Mouse (Mus musculus): ENCODE results near the gene Extl1.
"Not testable (repeated sequence)": the region's sequence is repeated elsewhere in the genome, so short reads cannot be mapped to it uniquely, and the experiment has no call there.

Extl1 gene

GRCm38 (mm10) chr4:134349829-134350228 is 33.8 kb downstream of the Extl1 start:
- DNase-seq, result no peak

- no peak for DNase-seq
Observed at GRCm38 (mm10) chr4:134348545-134348944, 35.1 kb downstream of the Extl1 start.

GRCm38 (mm10) chr4:134348078-134348477 is 35.6 kb downstream of the Extl1 start:
- DNase-seq, result no peak

GRCm38 (mm10) chr4:134345802-134346201 is 37.8 kb downstream of the Extl1 start:
- DNase-seq, result no peak

GRCm38 (mm10) chr4:134344620-134345019 is 39.0 kb downstream of the Extl1 start:
- no peak for DNase-seq

- no peak for DNase-seq
Observed at GRCm38 (mm10) chr4:134343071-134344031, 40.3 kb downstream of the Extl1 start, which contains the start of gene Slc30a2. TSS of gene Slc30a2 (plus strand) at chr4:134343181.

- DNase-seq, result no peak
Observed at GRCm38 (mm10) chr4:134342213-134342779, 41.4 kb downstream of the Extl1 start.

- not testable (repeated sequence) for DNase-seq
Observed at GRCm38 (mm10) chr4:134341231-134341630, 42.4 kb downstream of the Extl1 start.

- DNase-seq, result no peak
Observed at GRCm38 (mm10) chr4:134330281-134330680, 53.4 kb downstream of the Extl1 start.

GRCm38 (mm10) chr4:134328832-134329231 is 54.8 kb downstream of the Extl1 start:
- DNase-seq, result no peak

- DNase-seq, result no peak
Observed at GRCm38 (mm10) chr4:134328151-134328550, 55.5 kb downstream of the Extl1 start.

- DNase-seq, result no peak
Observed at GRCm38 (mm10) chr4:134326859-134327530, 56.7 kb downstream of the Extl1 start.

GRCm38 (mm10) chr4:134324655-134325054 is 59.0 kb downstream of the Extl1 start:
- DNase-seq, result no peak

GRCm38 (mm10) chr4:134321524-134321923 is 62.1 kb downstream of the Extl1 start:
- no peak for DNase-seq

- no peak for DNase-seq
Observed at GRCm38 (mm10) chr4:134319674-134320073, 64.0 kb downstream of the Extl1 start.

- DNase-seq, result no peak
Observed at GRCm38 (mm10) chr4:134319074-134319473, 64.6 kb downstream of the Extl1 start.

GRCm38 (mm10) chr4:134316390-134316789 is 67.3 kb downstream of the Extl1 start:
- no peak for DNase-seq

GRCm38 (mm10) chr4:134315470-134315869 is 68.2 kb downstream of the Extl1 start:
- no peak for DNase-seq

GRCm38 (mm10) chr4:134314876-134315275 is 68.8 kb downstream of the Extl1 start, which contains the start of gene Trim63:
TSS of gene Trim63 (plus strand) at chr4:134315120.
- DNase-seq, result no peak

GRCm38 (mm10) chr4:134314081-134314655 is 69.5 kb downstream of the Extl1 start:
- no peak for DNase-seq

GRCm38 (mm10) chr4:134312901-134313300 is 70.7 kb downstream of the Extl1 start:
- DNase-seq, result no peak

GRCm38 (mm10) chr4:134312341-134312740 is 71.3 kb downstream of the Extl1 start:
- DNase-seq, result no peak

GRCm38 (mm10) chr4:134311784-134312183 is 71.9 kb downstream of the Extl1 start:
- DNase-seq, result no peak
